Mouse (Mus musculus) intestine, postnatal 0 days (tissue): ENCODE measurements at regions not wholly inside any gene's neighbourhood (a gene's known extent, or its start where the extent isn't known, plus 50 kb on each side); places are given as distances from the start of the nearest gene placed in this dataset.

Experiments
- ATAC-seq: fragments of 200-750 bp; cut with Nextera tagmentation; 2 replicates; pipeline ENCODE4 v1.8.0; 2017; ENCODE audit warnings: mild to moderate bottlenecking, moderate TSS enrichment, moderate library complexity
- H3K27ac ChIP-seq: fragments of 300-500 bp; sonication (generic); 2 replicates; pipeline ENCODE4 v1.5.1; 2014; ENCODE audit warnings: mild to moderate bottlenecking, low read depth, low read length, moderate library complexity
- H3K27me3 ChIP-seq: fragments of 300-500 bp; sonication (generic); replicated peaks from 2 replicates; pipeline ENCODE4 v1.6.1; 2014; ENCODE audit warnings: low read length, mixed read lengths; ENCODE audit not compliant: control insufficient read depth, insufficient read depth
- H3K36me3 ChIP-seq: fragments of 300-500 bp; sonication (generic); 2 replicates; pipeline ENCODE4 v1.6.1; 2014; ENCODE audit warnings: mild to moderate bottlenecking, moderate library complexity; ENCODE audit not compliant: control insufficient read depth, insufficient read depth
- H3K4me1 ChIP-seq: fragments of 300-500 bp; sonication (generic); replicated peaks from 2 replicates; pipeline ENCODE4 v1.6.1; 2014; ENCODE audit warnings: antibody characterized with exemption, low read length, mixed read lengths; ENCODE audit not compliant: control insufficient read depth, insufficient read depth
- H3K4me2 ChIP-seq: fragments of 300-500 bp; sonication (generic); replicated peaks from 2 replicates; pipeline ENCODE4 v1.6.1; 2014; ENCODE audit warnings: low read depth, mild to moderate bottlenecking, moderate library complexity
- H3K4me3 ChIP-seq: fragments of 300-500 bp; sonication (generic); 2 replicates; pipeline ENCODE4 v1.5.1; 2014; ENCODE audit warnings: low read depth, low read length
- H3K9ac ChIP-seq: fragments of 300-500 bp; sonication (generic); 2 replicates; pipeline ENCODE4 v1.6.1; 2014; ENCODE audit warnings: mild to moderate bottlenecking, low read depth, low read length
- H3K9me3 ChIP-seq: fragments of 300-500 bp; sonication (generic); 2 replicates; pipeline ENCODE4 v1.6.1; 2016; ENCODE audit warnings: mixed run types; ENCODE audit not compliant: control insufficient read depth
- CTCF ChIP-seq: sonication (generic); IDR thresholded peaks from 2 replicates; pipeline ENCODE4 v1.5.1; 2016; ENCODE audit warnings: low read depth, mild to moderate bottlenecking, control low read depth, antibody characterized with exemption, moderate library complexity
- WGBS: fragments of 180-500 bp; shearing (Covaris S2); extraction: QIAGEN DNeasy Blood & Tissue Kit; methylation state at CpG from one replicate; pipeline ENCODE4 v1.1.7; 2014; 5-methylcytosine and 5-hydroxymethylcytosine counted together

DNA sequence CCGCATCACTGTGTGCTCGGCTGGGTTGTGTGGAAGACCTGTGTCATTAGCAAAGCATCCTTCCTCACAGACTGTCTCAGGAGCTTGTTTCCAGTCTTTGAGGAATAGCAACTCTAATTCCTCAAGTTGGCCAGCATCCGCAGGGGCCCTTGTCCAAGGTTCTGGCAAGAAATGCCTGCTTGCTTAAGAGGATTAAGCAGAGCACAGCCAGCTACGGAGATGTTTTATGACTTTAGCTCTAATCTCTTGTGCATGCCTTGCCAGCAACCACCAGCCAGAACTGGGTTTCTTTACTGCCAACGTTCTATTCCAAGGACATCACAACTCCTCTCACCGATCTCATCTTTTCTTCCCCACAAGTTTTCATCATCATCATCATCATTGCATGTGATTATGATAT, 599.0 kb upstream of the Gm19410 start:
- ATAC-seq, result no peak
- Histone ChIP-seq H3K9me3 (no peaks in the 10 kb centered on the region), H3K4me3 (no peak overlapping the region), H3K4me1 (no peaks in the 10 kb centered on the region), H3K27me3 (no peaks in the 10 kb centered on the region), H3K4me2 (no peak overlapping the region), H3K36me3 (no peaks in the 10 kb centered on the region), H3K9ac (no peak overlapping the region), H3K27ac (no peak overlapping the region)
- WGBS, result 70% methylated on average over 6 of the region's 6 CpGs
- TF ChIP-seq CTCF, result no peak

DNA sequence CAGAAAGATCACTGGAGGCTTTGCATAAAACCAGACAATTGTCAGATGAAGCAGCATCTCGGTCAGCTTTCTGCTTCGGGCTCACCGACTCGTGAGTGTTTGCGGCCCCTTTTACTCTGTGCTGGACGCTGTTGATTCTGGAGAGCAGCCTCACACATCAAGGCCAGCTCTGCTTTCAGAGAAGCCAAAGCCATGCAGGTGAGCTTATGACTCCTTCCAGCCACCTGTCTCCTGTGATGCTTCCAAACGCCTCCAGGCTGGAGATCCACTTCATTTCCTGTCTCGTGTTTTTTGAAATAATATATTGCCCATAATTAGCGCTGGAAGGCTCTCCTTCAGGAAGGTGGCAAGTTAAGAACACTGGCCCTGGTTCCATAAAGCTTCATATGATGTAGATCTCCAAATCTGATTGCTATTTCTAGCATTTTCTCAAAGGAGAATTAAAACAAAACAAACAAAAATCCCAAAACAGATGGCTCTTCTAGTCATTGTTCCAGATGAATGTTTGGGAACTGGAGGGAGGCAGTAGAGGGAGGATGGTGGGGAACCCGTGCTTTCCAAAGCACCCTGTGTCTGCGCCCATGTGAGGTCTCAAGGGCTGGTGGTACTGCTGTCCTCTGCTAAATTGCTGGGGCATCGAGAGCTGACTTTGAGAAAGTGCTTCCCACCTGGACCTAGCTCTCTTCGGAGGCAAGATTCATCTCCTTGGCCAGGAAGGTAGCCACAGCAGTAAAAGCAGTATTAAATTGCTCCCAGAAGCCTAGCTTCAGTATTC, 593.9 kb upstream of the Gm19410 start:
- Histone ChIP-seq H3K4me3 (no peak overlapping the region), H3K4me2 (no peak overlapping the region), H3K36me3 (no peaks in the 10 kb centered on the region), H3K27ac (no peak overlapping the region), H3K9me3 (no peaks in the 10 kb centered on the region), H3K27me3 (no peaks in the 10 kb centered on the region), H3K9ac (no peak overlapping the region), H3K4me1 (no peaks in the 10 kb centered on the region)
- ATAC-seq, result no peak
- WGBS, result 82% methylated on average over 13 of the region's 13 CpGs
- TF ChIP-seq CTCF, result no peak

DNA sequence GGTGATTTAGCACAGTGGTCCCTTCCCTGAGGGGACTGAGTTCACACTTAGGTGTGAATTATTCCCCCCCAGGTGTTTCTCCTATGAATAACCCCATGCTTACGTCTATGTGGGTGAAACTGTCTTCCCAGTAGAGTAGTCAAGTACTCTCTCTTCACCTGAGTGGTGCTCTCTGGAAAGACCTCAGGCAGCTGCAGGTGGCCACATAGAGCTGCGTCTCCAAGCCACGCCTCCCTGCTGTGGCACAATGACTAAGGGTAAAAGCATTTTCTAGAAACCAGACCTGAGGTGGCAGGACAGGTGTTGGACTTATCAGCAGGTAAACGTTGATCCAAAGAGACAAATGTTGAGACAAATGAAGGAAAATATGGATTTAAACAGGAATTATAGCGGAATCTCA, 588.3 kb upstream of the Gm19410 start:
- ATAC-seq, result 0 out of 2 replicates have a peak, but pooled peaks have one; percentile 33
- H3K27ac ChIP-seq, result no peak overlapping the region
- no peak overlapping the region for H3K9ac ChIP-seq
- H3K4me2 ChIP-seq, result no peak overlapping the region
- H3K9me3 ChIP-seq, result no peaks in the 10 kb centered on the region
- H3K4me3 ChIP-seq, result no peak overlapping the region
- no peak for TF ChIP-seq CTCF
- H3K4me1 ChIP-seq, result no peaks in the 10 kb centered on the region
- WGBS, result 53% methylated on average over 5 of the region's 5 CpGs
- no peaks in the 10 kb centered on the region for H3K36me3 ChIP-seq
- no peaks in the 10 kb centered on the region for H3K27me3 ChIP-seq

DNA sequence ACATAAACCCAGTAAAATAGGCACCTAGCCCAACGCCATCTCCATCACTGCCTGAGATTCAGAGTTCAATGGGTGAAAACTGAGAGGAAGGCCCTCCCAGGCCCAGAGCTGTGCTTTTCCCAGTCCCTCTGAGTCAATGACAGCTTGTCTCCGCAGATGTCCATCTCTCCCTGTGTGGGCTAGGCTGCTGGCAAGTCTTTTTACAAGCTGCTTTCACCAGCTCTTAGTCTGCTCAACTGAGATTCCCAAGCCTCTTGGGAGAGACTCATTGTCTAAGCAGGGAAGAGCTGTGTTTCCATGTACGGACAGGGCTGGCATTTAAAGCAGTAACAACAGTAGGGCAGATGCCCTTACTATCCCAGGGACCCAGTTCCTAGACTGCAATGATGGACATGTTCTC, 585.5 kb upstream of the Gm19410 start:
- Histone ChIP-seq H3K4me1 (no peaks in the 10 kb centered on the region), H3K4me2 (no peak overlapping the region), H3K9me3 (no peaks in the 10 kb centered on the region), H3K4me3 (no peak overlapping the region), H3K27me3 (no peaks in the 10 kb centered on the region), H3K27ac (no peak overlapping the region), H3K9ac (no peak overlapping the region), H3K36me3 (no peaks in the 10 kb centered on the region)
- no peak for TF ChIP-seq CTCF
- 85% methylated on average over 3 of the region's 3 CpGs for WGBS
- no peak for ATAC-seq

DNA sequence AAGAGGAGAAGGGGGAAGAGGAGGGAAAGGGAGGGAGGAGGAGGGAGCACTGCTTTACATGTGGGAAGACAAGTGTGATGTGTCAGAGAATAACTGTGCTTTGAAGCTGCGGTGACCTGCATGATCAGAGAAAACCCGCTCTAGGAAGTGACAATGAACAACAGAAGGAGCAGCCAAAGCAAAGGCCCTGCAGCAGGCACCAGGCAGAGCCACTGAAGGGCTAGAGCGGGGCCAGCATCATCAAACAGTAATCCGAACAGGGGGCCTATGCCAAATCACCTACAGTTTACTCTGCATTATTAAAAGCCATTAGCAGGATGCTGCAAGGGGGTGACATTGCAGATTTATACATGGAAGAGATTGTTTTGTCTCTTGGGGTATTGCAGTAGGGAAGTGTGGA, 583.4 kb upstream of the Gm19410 start:
- Histone ChIP-seq H3K9me3 (no peaks in the 10 kb centered on the region), H3K4me1 (no peaks in the 10 kb centered on the region), H3K27me3 (no peaks in the 10 kb centered on the region), H3K4me2 (no peak overlapping the region), H3K9ac (no peak overlapping the region), H3K27ac (no peak overlapping the region), H3K36me3 (no peaks in the 10 kb centered on the region), H3K4me3 (no peak overlapping the region)
- ATAC-seq, result no peak
- 89% methylated on average over 4 of the region's 4 CpGs for WGBS
- no peak for TF ChIP-seq CTCF

DNA sequence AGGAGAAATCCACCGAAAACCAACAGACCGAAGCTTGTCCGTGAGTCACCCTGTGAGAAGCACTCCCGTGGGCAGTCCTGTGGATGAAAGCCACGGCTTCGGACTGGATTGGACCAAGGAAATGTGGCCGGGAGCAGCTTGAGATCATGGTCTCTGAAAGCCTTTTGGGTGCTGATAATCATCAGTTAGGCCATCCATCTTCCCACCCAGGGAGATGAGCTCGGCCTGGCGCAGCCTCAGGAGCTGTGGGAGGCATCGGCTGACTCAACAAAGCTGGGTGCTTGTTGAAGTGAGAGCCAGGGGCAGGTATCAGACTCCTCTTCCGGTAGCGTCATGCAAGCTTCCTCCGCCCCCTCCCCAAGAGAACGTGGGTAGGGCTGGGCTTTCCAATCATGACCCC, 582.2 kb upstream of the Gm19410 start:
- WGBS, result 92% methylated on average over 14 of the region's 14 CpGs
- ATAC-seq, result no peak

More for the DNA sequence above, 582.2 kb upstream of the Gm19410 start:
- Histone ChIP-seq H3K4me1 (no peaks in the 10 kb centered on the region), H3K27me3 (no peaks in the 10 kb centered on the region), H3K9ac (no peak overlapping the region), H3K4me2 (no peak overlapping the region), H3K9me3 (no peaks in the 10 kb centered on the region), H3K36me3 (no peaks in the 10 kb centered on the region), H3K27ac (no peak overlapping the region), H3K4me3 (no peak overlapping the region)
- no peak for TF ChIP-seq CTCF
